Mouse (Mus musculus): ENCODE results near the gene Cbln1.

- TF ChIP-seq CTCF (IDR thresholded peaks at IDR 0.05; ENCODE audit: extremely low read depth, insufficient read depth, insufficient read length, insufficient replicate concordance) (no peak), POLR2A (IDR thresholded peaks at IDR 0.05; ENCODE audit: low read depth, low read length) (no peak)
Observed at GRCm38 (mm10) chr8:87513796-87514195, 41.4 kb upstream of the Cbln1 start.

All from spleen, adult 2 months (tissue).